Mouse (Mus musculus) forebrain, embryonic 11.5 days (tissue): ENCODE data around the gene Tbc1d9b. TPM values are rescaled to one million over a fixed set of nuclear protein-coding genes. Genes with fewer than 3 reads are reported as not detected.

Source experiments
- ATAC-seq: fragments of 200-750 bp; cut with Nextera tagmentation; replicated peaks from 2 replicates; pipeline ENCODE4 v1.8.0; 2017; ENCODE audit warnings: moderate TSS enrichment; ENCODE audit not compliant: low FRiP score
- DNase-seq: peaks from one replicate; pipeline ENCODE4 v3.0.0-alpha.2; 2017; ENCODE audit warnings: low spot score
- H3K27ac ChIP-seq: fragments of 300-500 bp; sonication (generic); 2 replicates; pipeline ENCODE4 v1.5.1; 2014; ENCODE audit warnings: low read depth, low read length
- H3K27me3 ChIP-seq: fragments of 300-500 bp; sonication (generic); 2 replicates; pipeline ENCODE4 v1.6.1; 2014; ENCODE audit warnings: mild to moderate bottlenecking, low read length, mixed read lengths; ENCODE audit not compliant: control insufficient read depth, insufficient read depth
- H3K36me3 ChIP-seq: fragments of 300-500 bp; sonication (generic); 2 replicates; pipeline ENCODE4 v1.6.1; 2014; ENCODE audit warnings: mild to moderate bottlenecking, low read length, moderate library complexity, mixed read lengths; ENCODE audit not compliant: control insufficient read depth, insufficient read depth
- H3K4me1 ChIP-seq: fragments of 300-500 bp; sonication (generic); replicated peaks from 2 replicates; pipeline ENCODE4 v1.6.1; 2014; ENCODE audit warnings: low read length, mixed read lengths; ENCODE audit not compliant: control insufficient read depth, insufficient read depth
- H3K4me2 ChIP-seq: fragments of 300-500 bp; sonication (generic); 2 replicates; pipeline ENCODE4 v1.6.1; 2014; ENCODE audit warnings: low read depth, mild to moderate bottlenecking, low read length, moderate library complexity, mixed read lengths; ENCODE audit not compliant: severe bottlenecking
- H3K4me3 ChIP-seq: fragments of 300-500 bp; sonication (generic); 2 replicates; pipeline ENCODE4 v1.5.1; 2014; ENCODE audit warnings: low read depth, low read length
- H3K9ac ChIP-seq: fragments of 300-500 bp; sonication (generic); 2 replicates; pipeline ENCODE4 v1.6.1; 2014; ENCODE audit warnings: low read length
- H3K9me3 ChIP-seq: fragments of 300-500 bp; sonication (generic); 2 replicates; pipeline ENCODE4 v1.6.1; 2016; ENCODE audit warnings: low read length, mixed read lengths; ENCODE audit not compliant: control insufficient read depth
- WGBS: fragments of 180-500 bp; shearing (Covaris S2); extraction: QIAGEN DNeasy Blood & Tissue Kit; methylation state at CpG from one replicate; pipeline ENCODE4 v1.1.7; 2014; 5-methylcytosine and 5-hydroxymethylcytosine counted together
- polyA plus RNA-seq: library from polyadenylated mRNA; unstranded; fragments of >200 nt; fragmentation: Nextera tagmentation; extraction: Ambion mirVana; gene quantifications from 2 replicates; pipeline ENCODE4 v1.2.1, GENCODE M21; 2014

The Tbc1d9b gene
- polyA plus RNA-seq, 1 experiment from 2014 or later = 34.0 TPM

DNA sequence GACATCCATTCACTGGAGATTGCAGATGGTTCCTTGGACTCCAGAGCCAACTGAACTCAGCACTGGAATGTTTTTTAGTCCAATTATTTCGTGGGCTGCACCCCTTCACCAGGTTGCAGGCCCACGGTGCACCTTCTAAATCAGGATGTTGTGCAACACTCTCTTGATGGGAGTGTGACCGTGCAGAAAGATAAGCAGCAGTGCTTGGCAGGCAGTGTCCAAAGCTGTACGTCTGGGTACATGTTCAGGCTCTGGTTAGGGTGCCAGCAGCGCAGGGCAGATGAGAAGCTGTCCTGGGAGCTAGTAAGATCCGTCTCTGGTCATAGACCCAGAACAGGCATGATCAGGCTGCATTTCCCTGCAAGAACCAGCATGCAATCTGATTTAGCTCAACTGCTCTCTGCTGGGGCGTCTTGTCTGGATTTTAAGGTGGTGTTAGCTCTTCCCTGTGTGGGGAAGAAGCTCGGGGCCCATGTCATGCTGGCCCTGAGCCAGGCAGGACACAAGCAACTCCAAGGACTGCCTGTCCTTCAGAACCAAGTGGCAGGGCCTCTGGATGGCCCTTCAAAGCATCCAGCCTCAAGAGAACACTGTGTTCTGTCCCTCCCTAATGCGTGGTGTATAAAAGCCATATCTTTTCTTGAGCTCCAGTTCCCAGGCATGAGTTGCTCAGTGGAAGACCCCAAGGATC, 16.2 kb downstream of the Tbc1d9b start:
- no peak for ATAC-seq
- WGBS = 86% methylated on average over 9 of the region's 9 CpGs
- H3K9ac ChIP-seq = no peak overlapping the region
- no peak for DNase-seq
- H3K4me3 ChIP-seq = no peak overlapping the region
- H3K4me1 ChIP-seq = no peaks in the 10 kb centered on the region
- no peak overlapping the region for H3K27ac ChIP-seq
- H3K36me3 ChIP-seq = peaks cover 12% of the 10 kb centered on the region; the same call in 1 of the 2 replicates
- no peak overlapping the region for H3K4me2 ChIP-seq
- no peaks in the 10 kb centered on the region for H3K9me3 ChIP-seq
- H3K27me3 ChIP-seq = no peaks in the 10 kb centered on the region

DNA sequence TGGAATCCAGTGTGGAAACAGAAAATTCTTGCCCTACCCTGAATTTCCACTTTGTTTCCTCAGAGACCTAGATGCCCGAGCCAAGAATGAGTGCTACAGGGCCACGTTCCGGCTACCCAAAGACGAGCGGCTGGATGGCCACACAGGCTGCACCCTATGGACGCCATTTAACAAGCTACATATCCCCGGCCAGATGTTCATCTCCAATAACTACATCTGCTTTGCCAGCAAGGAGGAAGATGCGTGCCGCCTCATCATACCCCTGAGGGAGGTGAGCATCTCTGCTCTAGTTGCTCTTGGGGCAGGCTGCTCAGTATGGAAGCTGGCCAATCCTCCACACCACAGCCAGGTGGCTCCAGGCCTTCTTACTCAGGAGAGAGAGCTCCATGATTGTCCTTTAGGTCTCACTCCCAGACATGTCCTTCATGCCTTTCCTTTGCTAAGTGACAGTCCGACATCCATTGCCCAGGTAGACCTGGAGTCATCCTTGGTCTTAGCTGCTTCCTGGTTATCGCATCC, 16.8 kb downstream of the Tbc1d9b start:
- no peak overlapping the region for H3K27ac ChIP-seq
- no peak for DNase-seq
- H3K36me3 ChIP-seq = peaks cover 16% of the 10 kb centered on the region; the same call in 1 of the 2 replicates
- no peaks in the 10 kb centered on the region for H3K9me3 ChIP-seq
- 94% methylated on average over 11 of the region's 11 CpGs for WGBS
- no peaks in the 10 kb centered on the region for H3K27me3 ChIP-seq
- ATAC-seq = no peak
- H3K4me3 ChIP-seq = no peak overlapping the region
- no peak overlapping the region for H3K9ac ChIP-seq
- H3K4me2 ChIP-seq = no peak overlapping the region
- no peaks in the 10 kb centered on the region for H3K4me1 ChIP-seq

DNA sequence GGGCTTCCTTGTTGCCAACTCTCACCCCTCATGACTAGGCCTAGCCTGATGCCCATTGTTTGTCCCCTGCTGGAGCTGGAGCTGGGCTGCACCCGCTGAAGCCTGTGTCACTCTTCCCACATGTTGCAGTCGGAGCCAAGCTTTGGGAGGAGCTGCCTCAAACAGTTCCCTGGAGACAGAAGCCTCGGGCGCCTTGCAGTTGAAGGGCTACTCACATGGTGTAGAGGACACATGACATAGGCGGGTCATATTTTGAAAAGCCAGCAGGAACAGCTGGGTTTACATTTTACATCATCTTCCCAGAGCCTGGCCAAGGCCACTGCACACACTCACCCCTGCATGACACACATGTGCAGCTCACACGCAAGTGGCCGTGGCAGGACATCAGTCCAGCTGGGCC, 18.0 kb downstream of the Tbc1d9b start:
- Histone ChIP-seq H3K9me3 (no peaks in the 10 kb centered on the region), H3K27me3 (no peaks in the 10 kb centered on the region), H3K4me1 (no peaks in the 10 kb centered on the region), H3K27ac (no peak overlapping the region), H3K9ac (no peak overlapping the region), H3K36me3 (peaks cover 16% of the 10 kb centered on the region; the same call in 1 of the 2 replicates), H3K4me3 (no peak overlapping the region), H3K4me2 (no peak overlapping the region)
- DNase-seq (no peak), ATAC-seq (no peak)
- WGBS = 91% methylated on average over 7 of the region's 7 CpGs

DNA sequence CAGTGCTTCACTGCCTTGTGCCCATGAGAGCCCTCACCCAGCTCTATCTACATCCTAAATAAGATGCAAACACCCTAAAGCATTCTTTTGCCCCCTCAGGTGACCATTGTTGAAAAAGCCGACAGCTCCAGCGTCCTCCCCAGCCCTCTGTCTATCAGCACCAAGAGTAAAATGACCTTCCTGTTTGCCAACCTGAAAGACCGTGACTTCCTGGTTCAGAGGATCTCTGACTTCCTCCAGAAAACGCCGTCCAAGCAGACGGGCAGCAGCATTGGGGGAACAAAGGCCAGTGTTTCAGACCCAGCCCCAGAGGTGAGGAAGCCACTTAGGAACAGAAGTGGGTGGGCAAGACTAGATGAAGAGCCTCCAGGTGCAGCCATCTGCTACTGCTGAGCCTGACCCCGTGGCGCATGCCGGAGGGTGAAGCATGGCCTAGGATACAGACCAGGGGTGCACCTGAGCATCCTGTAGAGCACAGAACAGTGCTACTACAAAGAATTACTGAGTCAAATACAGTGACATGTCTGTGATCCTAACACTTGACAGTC, 18.5 kb downstream of the Tbc1d9b start:
- H3K4me3 ChIP-seq = no peak overlapping the region
- H3K9ac ChIP-seq = no peak overlapping the region
- no peaks in the 10 kb centered on the region for H3K4me1 ChIP-seq
- no peak overlapping the region for H3K4me2 ChIP-seq
- H3K27me3 ChIP-seq = no peaks in the 10 kb centered on the region
- ATAC-seq (no peak), DNase-seq (no peak)
- peaks cover 16% of the 10 kb centered on the region; the same call in 1 of the 2 replicates for H3K36me3 ChIP-seq
- no peaks in the 10 kb centered on the region for H3K9me3 ChIP-seq
- WGBS = 90% methylated on average over 9 of the region's 9 CpGs
- H3K27ac ChIP-seq = no peak overlapping the region

DNA sequence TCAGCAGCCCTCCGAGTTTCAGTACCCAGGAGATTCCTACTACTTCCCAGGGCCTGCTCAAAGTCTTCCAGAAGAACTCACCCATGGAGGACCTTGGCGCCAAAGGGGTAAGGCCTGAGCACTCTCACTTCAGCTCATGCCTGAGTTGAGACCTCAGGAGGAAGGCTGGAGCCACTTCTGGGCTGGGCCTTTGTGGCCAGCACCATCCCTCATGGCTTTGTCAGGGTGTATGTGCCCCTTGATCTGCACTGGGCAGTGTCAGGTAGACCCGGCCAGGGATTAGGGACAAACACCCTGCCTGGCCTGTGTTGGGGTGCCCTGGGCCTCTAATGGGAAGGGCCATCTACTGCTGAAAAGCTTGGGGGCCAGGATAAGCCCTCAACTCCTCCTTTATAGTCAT, 20.2 kb downstream of the Tbc1d9b start:
- H3K4me3 ChIP-seq = no peak overlapping the region
- H3K27ac ChIP-seq = no peak overlapping the region
- no peaks in the 10 kb centered on the region for H3K9me3 ChIP-seq
- no peak overlapping the region for H3K4me2 ChIP-seq
- H3K4me1 ChIP-seq = no peaks in the 10 kb centered on the region
- DNase-seq (no peak), ATAC-seq (no peak)
- H3K9ac ChIP-seq = no peak overlapping the region
- WGBS = 90% methylated on average over 3 of the region's 3 CpGs
- H3K27me3 ChIP-seq = no peaks in the 10 kb centered on the region
- H3K36me3 ChIP-seq = peaks cover 10% of the 10 kb centered on the region; the same call in 1 of the 2 replicates

DNA sequence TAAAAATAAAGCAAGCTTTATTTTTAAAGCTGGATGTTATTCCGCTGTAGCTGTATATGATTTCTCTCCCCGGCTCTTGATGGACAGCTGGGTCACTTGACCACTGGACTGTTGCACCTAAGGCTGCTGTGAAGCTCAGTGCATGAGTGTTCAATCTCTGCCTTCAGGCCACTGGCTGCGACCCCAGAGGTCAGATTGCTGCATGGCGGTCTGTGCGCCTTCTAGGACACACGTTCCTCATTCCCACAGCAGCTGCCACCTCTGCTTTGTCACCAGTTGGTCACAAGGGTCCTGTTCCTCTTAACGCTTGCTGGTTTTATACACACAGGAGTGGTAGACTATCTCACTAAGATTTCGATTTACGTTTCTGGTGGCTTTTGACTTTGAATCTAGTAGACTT, 23.0 kb downstream of the Tbc1d9b start:
- H3K27ac ChIP-seq = no peak overlapping the region
- 77% methylated on average over 9 of the region's 9 CpGs for WGBS
- peaks cover 13% of the 10 kb centered on the region; the same call in 1 of the 2 replicates for H3K36me3 ChIP-seq
- no peak overlapping the region for H3K4me3 ChIP-seq
- no peaks in the 10 kb centered on the region for H3K4me1 ChIP-seq
- DNase-seq = no peak
- H3K9ac ChIP-seq = no peak overlapping the region
- ATAC-seq = no peak
- H3K27me3 ChIP-seq = no peaks in the 10 kb centered on the region
- no peaks in the 10 kb centered on the region for H3K9me3 ChIP-seq
- no peak overlapping the region for H3K4me2 ChIP-seq

DNA sequence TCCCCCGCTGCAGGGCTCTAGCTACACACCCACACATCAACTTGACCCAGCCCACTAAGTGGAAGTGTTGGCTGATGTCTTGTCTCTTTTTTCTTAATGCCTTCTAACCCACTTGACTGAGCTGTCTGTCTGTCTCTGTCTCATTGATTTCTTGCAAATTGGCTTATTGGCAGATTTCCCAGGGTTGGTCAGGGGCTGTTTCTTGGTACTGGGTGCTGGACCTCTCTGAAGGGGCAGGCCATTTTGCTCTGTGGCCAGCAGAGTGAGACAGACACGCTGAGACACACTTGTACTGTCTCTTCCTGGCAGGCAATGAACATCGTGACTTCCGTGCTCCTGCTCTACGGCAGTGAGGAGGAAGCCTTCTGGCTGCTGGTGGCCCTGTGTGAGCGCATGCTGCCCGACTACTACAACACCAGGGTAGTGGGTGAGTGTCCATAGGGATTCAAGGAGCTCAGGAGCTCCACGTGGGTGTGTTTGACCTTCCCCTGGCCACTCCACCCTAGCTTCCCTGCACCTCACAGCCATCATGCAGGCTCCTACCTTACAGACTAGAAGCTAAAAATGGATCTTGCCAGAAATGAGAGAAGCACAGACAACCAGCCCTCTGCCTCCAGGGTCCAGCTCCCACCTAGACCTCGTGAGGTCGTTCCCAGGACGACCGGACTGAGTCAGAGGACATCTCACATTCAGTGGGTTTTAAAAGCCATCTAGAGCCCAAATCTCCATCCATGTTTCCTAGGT, 23.8 kb downstream of the Tbc1d9b start:
- Histone ChIP-seq H3K4me3 (no peak overlapping the region), H3K9me3 (no peaks in the 10 kb centered on the region), H3K27me3 (no peaks in the 10 kb centered on the region), H3K36me3 (peaks cover 11% of the 10 kb centered on the region; the same call in 1 of the 2 replicates), H3K9ac (no peak overlapping the region), H3K27ac (no peak overlapping the region), H3K4me2 (no peak overlapping the region), H3K4me1 (no peaks in the 10 kb centered on the region)
- no peak for DNase-seq
- no peak for ATAC-seq
- 88% methylated on average over 12 of the region's 12 CpGs for WGBS

DNA sequence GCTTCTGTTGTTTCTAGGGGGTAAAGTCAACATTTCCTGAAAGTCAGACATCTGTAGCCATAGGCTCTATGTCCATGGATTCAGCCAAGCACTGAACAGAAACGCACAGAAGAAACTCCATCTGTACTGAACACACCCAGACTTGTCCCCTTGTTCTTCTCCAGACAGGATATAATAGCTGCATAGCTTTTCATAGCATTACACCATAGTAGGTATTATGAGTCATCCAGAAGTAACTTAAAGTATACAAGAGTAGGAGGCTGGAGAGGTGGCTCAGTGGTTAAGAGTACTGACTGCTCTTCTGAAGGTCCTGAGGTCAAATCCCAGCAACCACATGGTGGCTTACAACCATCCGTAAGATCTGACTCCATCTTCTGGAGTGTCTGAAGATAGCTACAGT, 24.6 kb downstream of the Tbc1d9b start:
- no peak overlapping the region for H3K4me2 ChIP-seq
- WGBS = 90% methylated on average over 2 of the region's 2 CpGs
- no peaks in the 10 kb centered on the region for H3K4me1 ChIP-seq
- ATAC-seq = no peak
- no peaks in the 10 kb centered on the region for H3K27me3 ChIP-seq
- peaks cover 11% of the 10 kb centered on the region; the same call in 1 of the 2 replicates for H3K36me3 ChIP-seq
- no peak overlapping the region for H3K9ac ChIP-seq
- H3K9me3 ChIP-seq = no peaks in the 10 kb centered on the region
- H3K4me3 ChIP-seq = no peak overlapping the region
- no peak for DNase-seq
- H3K27ac ChIP-seq = no peak overlapping the region
